Mouse (Mus musculus): ENCODE results near the gene Coasy.

GRCm38 (mm10) chr11:101051617-101052016, 30.7 kb upstream of the Coasy start:
- TF ChIP-seq CTCF (IDR thresholded peaks at IDR 0.05; ENCODE audit: insufficient read depth, low read depth, low read length) (no peak), POLR2A (IDR thresholded peaks at IDR 0.05; ENCODE audit: insufficient read depth, low read depth, low read length) (no peak)
